Mouse (Mus musculus): ENCODE results near the gene C6. TPM values are rescaled to one million over a fixed set of nuclear protein-coding genes. Genes with fewer than 3 reads are reported as not detected.

C6 gene
- polyA plus RNA-seq, 1 experiment from 2014 or later: not detected

DNA sequence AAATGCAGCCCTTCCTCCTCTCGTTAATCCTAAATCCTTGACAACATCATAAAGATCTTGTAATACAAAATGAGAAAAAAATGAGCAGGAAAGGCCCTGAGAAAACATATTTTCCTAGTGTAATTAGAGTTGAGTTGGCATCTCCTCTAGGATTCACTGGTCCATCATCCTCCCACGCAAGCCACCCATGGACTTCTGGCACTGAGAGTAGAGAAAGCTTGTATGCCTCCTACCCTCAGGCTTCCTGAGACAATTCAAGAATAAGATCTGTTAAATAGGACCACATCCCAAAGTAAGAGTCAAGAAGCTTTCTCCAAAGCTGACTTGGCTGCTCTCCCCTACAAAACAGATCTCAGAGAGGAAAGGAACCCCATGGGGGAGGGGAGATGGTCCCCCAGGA, 88.7 kb downstream of the C6 start:
- WGBS: 81% methylated on average over 2 of the region's 2 CpGs
- Histone ChIP-seq H3K4me2 (replicated peaks; ENCODE audit: low read depth, low read length) (no peak overlapping the region), H3K27ac (ENCODE audit: low read length) (no peak overlapping the region), H3K4me1 (ENCODE audit: insufficient read depth, low read length) (no peaks in the 10 kb centered on the region), H3K9ac (replicated peaks; ENCODE audit: low read length) (no peak overlapping the region), H3K4me3 (ENCODE audit: low read length) (no peak overlapping the region), H3K36me3 (ENCODE audit: insufficient read depth, low read length) (no peaks in the 10 kb centered on the region), H3K9me3 (ENCODE audit: low read length) (peaks cover 3% of the 10 kb centered on the region; the same call in 1 of the 2 replicates), H3K27me3 (ENCODE audit: insufficient read depth, low read length) (no peaks in the 10 kb centered on the region)
- ATAC-seq (ENCODE audit: low FRiP score, low TSS enrichment): no peak

DNA sequence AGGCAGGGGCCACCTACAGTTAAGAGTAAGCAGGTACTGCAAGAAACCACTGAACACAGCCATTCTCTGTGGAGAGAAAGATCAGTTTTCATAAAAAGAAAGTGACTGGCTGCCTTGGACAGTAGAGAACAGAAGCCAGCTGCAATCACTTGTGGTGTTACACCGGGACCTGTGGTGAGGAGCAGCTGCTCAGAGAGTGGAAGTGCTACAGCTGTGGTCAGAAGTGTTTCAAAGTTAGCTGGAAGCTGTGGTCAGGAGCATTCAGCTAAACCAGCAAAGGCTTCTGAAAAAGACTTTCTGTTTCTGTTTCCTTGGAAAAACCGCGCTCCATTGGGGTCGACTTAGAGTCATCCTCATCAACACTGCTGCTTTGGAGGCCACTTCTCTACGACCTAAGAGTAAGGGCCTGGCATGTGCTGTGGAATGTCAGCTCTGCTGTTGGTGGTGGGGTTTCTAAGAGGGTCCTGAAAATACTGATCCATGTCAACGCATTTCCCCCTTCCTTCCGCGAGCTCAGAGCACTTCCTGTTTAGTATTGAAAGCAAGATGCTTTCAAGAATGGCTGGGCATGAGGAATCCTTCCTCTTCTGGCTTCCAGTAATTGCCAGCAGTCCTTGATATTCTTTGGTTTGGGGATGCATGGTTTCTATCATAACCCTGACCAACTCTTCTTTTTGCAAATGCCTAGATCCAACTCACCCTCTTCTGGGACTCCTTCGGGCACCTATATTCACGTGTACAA, 89.9 kb downstream of the C6 start:
- H3K27ac ChIP-seq (ENCODE audit: low read length): no peak overlapping the region
- no peak; the same call in 1 of the 2 replicates for ATAC-seq (ENCODE audit: low FRiP score, low TSS enrichment)
- H3K4me2 ChIP-seq (replicated peaks; ENCODE audit: low read depth, low read length): no peak overlapping the region

DNA sequence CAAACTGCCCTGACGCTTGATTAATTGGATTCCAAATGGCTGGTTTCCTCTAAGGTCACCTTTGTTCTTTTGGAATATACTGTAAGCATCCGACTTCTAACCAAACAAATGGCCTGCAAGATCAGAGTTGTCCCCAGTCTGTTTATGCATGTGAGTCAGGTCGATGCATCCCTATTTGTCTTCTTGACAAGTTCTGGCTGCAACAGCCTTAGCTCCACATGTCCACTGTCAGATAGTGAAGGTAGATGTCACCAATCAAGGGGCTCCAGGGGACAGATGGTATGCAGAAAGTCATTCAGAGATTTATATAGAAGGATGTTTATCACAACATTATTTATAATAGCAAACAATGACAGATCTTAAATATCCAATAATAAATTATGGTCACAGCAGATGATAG, 91.5 kb downstream of the C6 start:
- H3K9ac ChIP-seq (replicated peaks; ENCODE audit: low read length): no peak overlapping the region
- H3K4me3 ChIP-seq (ENCODE audit: low read length): no peak overlapping the region
- WGBS: 29% methylated on average over 3 of the region's 3 CpGs

More for the DNA sequence above, 89.9 kb downstream of the C6 start:
- Histone ChIP-seq H3K9me3 (ENCODE audit: low read length) (peaks cover 3% of the 10 kb centered on the region; the same call in 1 of the 2 replicates), H3K9ac (replicated peaks; ENCODE audit: low read length) (no peak overlapping the region), H3K4me3 (ENCODE audit: low read length) (no peak overlapping the region), H3K4me1 (ENCODE audit: insufficient read depth, low read length) (no peaks in the 10 kb centered on the region), H3K36me3 (ENCODE audit: insufficient read depth, low read length) (no peaks in the 10 kb centered on the region), H3K27me3 (ENCODE audit: insufficient read depth, low read length) (no peaks in the 10 kb centered on the region)
- WGBS: 80% methylated on average over 10 of the region's 10 CpGs

DNA sequence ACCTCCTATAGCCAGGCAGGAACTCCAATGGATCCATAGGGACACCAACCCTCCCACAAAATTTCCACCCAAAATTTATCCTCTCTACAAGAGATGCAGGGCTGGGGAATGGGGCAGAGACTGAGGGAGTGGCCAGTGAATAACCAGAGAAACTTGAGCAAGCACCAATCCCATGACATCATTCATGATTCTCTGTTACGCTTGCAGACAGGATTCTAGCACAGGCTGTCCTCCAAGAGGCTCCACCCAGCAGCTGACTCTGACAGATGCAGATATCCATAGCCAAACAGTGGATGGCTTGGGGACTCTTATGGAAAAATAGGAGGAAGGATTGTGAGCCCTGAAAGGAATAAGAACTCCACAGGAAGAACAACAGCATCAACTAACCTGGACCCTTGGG, 94.2 kb downstream of the C6 start:
- 90% methylated on average over 1 of the region's 1 CpGs for WGBS
- Histone ChIP-seq H3K9ac (replicated peaks; ENCODE audit: low read length) (no peak overlapping the region), H3K36me3 (ENCODE audit: insufficient read depth, low read length) (no peaks in the 10 kb centered on the region), H3K9me3 (ENCODE audit: low read length) (peaks cover 3% of the 10 kb centered on the region; the same call in 1 of the 2 replicates), H3K27me3 (ENCODE audit: insufficient read depth, low read length) (no peaks in the 10 kb centered on the region), H3K4me2 (replicated peaks; ENCODE audit: low read depth, low read length) (no peak overlapping the region), H3K4me1 (ENCODE audit: insufficient read depth, low read length) (no peaks in the 10 kb centered on the region), H3K4me3 (ENCODE audit: low read length) (no peak overlapping the region), H3K27ac (ENCODE audit: low read length) (no peak overlapping the region)
- no peak for ATAC-seq (ENCODE audit: low FRiP score, low TSS enrichment)

More for the DNA sequence above, 91.5 kb downstream of the C6 start:
- ATAC-seq (ENCODE audit: low FRiP score, low TSS enrichment): no peak
- Histone ChIP-seq H3K36me3 (ENCODE audit: insufficient read depth, low read length) (no peaks in the 10 kb centered on the region), H3K9me3 (ENCODE audit: low read length) (peaks cover 3% of the 10 kb centered on the region; the same call in 1 of the 2 replicates), H3K4me1 (ENCODE audit: insufficient read depth, low read length) (no peaks in the 10 kb centered on the region), H3K4me2 (replicated peaks; ENCODE audit: low read depth, low read length) (no peak overlapping the region), H3K27me3 (ENCODE audit: insufficient read depth, low read length) (no peaks in the 10 kb centered on the region), H3K27ac (ENCODE audit: low read length) (no peak overlapping the region)

DNA sequence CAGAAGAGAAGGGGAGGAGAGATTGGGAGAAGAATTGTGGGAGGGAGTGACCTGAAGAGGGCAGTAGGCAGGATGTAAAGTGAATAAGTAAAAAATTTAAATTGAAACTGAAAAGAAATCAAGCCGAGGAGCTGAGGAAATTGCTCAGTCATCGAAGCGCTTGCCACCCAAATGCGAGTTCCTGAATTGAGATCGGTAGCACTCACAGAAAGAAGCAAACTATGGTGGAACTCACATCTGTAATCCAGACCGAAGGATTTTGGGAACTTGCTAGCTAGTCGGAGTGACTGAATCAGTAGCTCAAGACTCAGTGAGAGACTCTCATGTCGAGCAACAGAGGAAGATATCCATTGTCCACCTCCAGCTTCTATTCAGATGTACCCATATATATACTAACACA, 94.8 kb downstream of the C6 start:
- Histone ChIP-seq H3K27ac (ENCODE audit: low read length) (no peak overlapping the region), H3K4me3 (ENCODE audit: low read length) (no peak overlapping the region), H3K4me2 (replicated peaks; ENCODE audit: low read depth, low read length) (no peak overlapping the region), H3K4me1 (ENCODE audit: insufficient read depth, low read length) (no peaks in the 10 kb centered on the region), H3K36me3 (ENCODE audit: insufficient read depth, low read length) (no peaks in the 10 kb centered on the region), H3K27me3 (ENCODE audit: insufficient read depth, low read length) (no peaks in the 10 kb centered on the region), H3K9ac (replicated peaks; ENCODE audit: low read length) (no peak overlapping the region), H3K9me3 (ENCODE audit: low read length) (no peaks in the 10 kb centered on the region)
- 86% methylated on average over 8 of the region's 8 CpGs for WGBS
- ATAC-seq (ENCODE audit: low FRiP score, low TSS enrichment): no peak

DNA sequence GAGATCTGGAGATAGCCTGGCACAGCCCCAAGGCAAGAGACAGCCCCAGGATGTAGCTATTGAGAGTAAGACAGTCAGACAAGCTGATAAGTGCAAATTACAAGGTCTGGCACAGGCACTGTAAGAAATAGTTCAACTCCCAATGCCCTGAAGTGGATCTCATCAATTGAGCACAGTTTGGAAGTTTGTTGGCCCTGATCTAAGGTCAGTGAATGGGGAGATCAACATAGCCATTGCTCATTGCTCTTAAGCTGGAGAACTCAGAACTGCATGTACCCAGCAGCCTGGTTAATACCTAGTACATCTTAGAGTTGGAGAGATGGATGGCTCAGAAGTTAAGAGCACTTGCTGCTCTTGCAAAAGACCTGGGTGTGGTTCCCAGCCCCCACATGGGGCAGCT, 100.8 kb downstream of the C6 start:
- H3K27me3 ChIP-seq (ENCODE audit: insufficient read depth, low read length): no peaks in the 10 kb centered on the region
- no peak overlapping the region for H3K4me3 ChIP-seq (ENCODE audit: low read length)
- no peaks in the 10 kb centered on the region for H3K9me3 ChIP-seq (ENCODE audit: low read length)
- H3K9ac ChIP-seq (replicated peaks; ENCODE audit: low read length): no peak overlapping the region
- no peak overlapping the region for H3K27ac ChIP-seq (ENCODE audit: low read length)
- ATAC-seq (ENCODE audit: low FRiP score, low TSS enrichment): no peak
- no peak overlapping the region for H3K4me2 ChIP-seq (replicated peaks; ENCODE audit: low read depth, low read length)
- H3K36me3 ChIP-seq (ENCODE audit: insufficient read depth, low read length): no peaks in the 10 kb centered on the region
- no peaks in the 10 kb centered on the region for H3K4me1 ChIP-seq (ENCODE audit: insufficient read depth, low read length)

DNA sequence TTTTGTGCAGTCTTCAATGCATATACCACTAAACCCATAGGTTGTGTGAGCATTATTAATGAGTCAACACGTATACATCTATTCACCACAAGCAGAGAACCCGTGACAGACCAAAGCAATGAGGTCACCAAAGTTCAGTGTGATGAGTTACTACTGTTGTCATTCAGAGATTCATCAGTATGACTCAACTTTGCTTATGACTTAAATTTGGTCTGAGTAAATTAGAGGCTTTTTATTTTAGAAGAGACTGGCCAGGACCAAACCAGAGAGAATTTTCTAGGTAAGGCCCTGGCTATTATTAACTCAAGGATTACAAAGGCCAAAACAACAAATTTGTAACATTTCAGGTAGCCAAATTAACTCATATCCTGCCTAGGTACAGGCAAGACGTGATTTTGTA, 109.4 kb downstream of the C6 start:
- H3K27me3 ChIP-seq (ENCODE audit: insufficient read depth, low read length): no peaks in the 10 kb centered on the region
- H3K36me3 ChIP-seq (ENCODE audit: insufficient read depth, low read length): no peaks in the 10 kb centered on the region
- H3K4me1 ChIP-seq (ENCODE audit: insufficient read depth, low read length): no peaks in the 10 kb centered on the region
- no peak overlapping the region for H3K9ac ChIP-seq (replicated peaks; ENCODE audit: low read length)
- H3K27ac ChIP-seq (ENCODE audit: low read length): no peak overlapping the region
- no peak overlapping the region for H3K4me3 ChIP-seq (ENCODE audit: low read length)
- H3K9me3 ChIP-seq (ENCODE audit: low read length): no peaks in the 10 kb centered on the region
- no peak for ATAC-seq (ENCODE audit: low FRiP score, low TSS enrichment)
- H3K4me2 ChIP-seq (replicated peaks; ENCODE audit: low read depth, low read length): no peak overlapping the region
- 80% methylated on average over 3 of the region's 3 CpGs for WGBS

DNA sequence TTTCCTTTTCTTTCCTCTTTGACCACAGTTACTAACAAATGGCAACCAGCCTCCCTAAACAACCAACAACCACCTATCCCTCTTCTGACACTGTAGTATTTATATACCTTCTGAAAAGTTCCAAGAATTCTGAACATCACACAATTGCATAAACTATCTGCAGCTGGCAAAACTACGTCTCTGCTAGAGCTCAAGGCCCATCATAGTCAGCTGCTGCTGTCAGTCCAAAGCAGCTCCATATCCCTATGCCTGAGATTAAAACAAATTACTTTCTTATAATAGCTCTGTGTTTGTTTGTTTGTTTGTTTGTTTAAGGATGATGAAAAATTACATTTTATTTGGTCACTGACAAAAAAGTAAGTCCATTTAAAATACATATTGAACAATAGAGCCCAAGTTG, 123.0 kb downstream of the C6 start:
- WGBS: 88% methylated on average over 1 of the region's 1 CpGs
- H3K27ac ChIP-seq (ENCODE audit: low read length): no peak overlapping the region
- no peak overlapping the region for H3K9ac ChIP-seq (replicated peaks; ENCODE audit: low read length)
- H3K27me3 ChIP-seq (ENCODE audit: insufficient read depth, low read length): no peaks in the 10 kb centered on the region
- no peaks in the 10 kb centered on the region for H3K9me3 ChIP-seq (ENCODE audit: low read length)
- H3K36me3 ChIP-seq (ENCODE audit: insufficient read depth, low read length): no peaks in the 10 kb centered on the region
- no peak overlapping the region for H3K4me3 ChIP-seq (ENCODE audit: low read length)
- no peak overlapping the region for H3K4me2 ChIP-seq (replicated peaks; ENCODE audit: low read depth, low read length)
- no peaks in the 10 kb centered on the region for H3K4me1 ChIP-seq (ENCODE audit: insufficient read depth, low read length)
- no peak for ATAC-seq (ENCODE audit: low FRiP score, low TSS enrichment)

Other genes with a start within 250 kb of the C6 start
- gene Mroh2b, start 171.6 kb downstream of the C6 start, polyA plus RNA-seq (2015; fragmentation: Nextera tagmentation; extraction: Ambion mirVana): not detected in 2 replicates